Mouse (Mus musculus): ENCODE measurements at regions not wholly inside any gene's neighbourhood (a gene's known extent, or its start where the extent isn't known, plus 50 kb on each side); places are given as distances from the start of the nearest gene placed in this dataset.

DNA sequence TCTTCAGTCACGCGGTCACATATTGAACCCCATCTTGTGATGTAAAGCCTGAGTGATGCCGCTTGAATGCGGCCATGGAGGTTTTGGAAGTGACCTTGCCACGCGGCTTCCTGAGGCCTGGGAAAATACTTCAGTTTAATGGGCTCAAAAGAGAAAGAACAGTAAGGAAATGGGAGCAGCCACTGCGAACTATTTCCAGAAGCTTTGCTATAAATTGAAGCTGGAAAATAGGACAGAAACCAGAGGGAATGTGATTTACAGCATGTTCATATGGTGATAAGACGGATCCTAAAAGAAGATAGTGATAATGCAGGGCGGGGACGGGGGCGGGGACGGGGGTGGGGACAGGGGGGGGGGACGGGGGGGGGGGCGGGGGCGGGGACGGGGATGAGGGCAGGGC is 52.7 kb upstream of the Trpc4 start:
- peak; percentile 40 for DNase-seq (ENCODE audit: low read depth, low spot score)

DNA sequence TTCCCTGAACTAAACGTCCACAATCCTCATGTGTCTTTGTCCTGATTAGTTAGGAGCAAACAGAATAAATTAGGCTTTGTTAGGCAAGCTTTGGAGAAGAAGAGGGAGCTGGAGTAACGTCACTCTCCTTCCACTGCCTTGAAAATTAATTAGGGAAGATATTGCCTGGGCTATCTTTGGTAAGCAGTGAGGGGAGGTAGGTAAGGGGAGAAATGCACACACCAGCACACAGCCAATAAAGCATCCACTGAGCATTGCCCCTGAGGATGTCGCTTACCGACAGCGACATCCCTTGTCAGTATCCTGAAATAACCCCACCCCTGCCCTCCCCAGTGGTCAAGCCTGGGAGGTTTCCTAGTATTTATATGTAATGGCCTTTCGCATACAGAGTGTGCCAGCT is 72.2 kb upstream of the Trpc4 start:
- DNase-seq (ENCODE audit: low read depth, low spot score): no peak

DNA sequence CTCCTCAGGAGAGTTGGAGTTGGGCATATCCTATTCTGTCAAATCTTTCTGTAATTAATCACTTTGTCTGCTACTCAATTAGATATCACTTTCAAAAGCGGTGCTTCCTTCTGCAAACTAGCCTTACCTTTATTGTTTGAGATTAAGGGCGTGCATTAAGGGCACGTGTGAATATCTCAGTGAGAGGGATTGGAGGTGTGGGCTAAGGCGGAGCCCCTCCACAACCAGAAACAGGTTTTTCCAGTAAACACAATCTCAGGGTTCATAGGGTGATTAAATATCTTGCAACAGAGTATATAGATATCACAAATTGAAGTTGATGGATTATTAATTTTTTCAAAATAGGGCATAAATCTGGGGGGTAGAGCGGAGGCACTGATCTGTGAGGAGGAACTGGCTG is 79.4 kb upstream of the Trpc4 start:
- DNase-seq (ENCODE audit: low read depth, low spot score): no peak

DNA sequence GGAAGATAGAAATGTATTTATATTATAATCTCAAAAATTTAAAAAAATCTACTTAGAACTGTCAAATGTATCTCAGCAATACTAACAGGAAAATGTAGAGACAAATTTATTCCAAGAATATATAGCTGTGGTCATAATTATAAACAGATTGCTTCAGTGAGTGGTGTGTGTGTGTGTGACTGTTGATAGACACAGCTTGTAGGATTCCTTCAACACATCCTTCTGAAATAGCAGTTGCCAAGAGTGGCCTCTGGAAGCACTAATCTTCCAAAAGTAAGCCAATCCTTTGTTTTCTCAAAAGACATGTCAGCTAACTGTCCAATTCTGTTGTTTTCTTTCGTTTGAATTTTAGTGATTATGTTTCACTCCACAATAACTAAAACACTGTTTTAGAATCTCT is 95.2 kb upstream of the Trpc4 start:
- no peak for DNase-seq (ENCODE audit: low read depth, low spot score)

DNA sequence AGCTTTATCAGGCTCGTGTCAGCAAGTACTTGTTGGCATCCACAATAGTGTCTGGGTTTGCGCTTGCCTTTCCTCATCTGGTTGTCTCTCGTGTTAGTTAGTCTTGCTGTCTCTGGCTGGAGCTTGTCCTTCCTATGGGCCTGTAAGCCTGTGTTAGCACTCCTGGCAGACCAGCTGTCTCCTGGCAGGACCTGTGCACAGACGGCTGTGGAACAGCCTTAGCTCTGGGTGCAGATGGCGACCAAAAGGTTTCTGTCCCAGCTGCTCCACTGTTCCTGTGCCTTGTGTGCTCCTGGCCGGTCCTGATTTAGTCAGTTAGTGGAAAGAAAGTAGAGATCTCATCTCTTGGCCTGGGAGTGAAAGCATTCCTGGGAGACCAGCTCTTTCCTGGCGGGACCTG is 101.5 kb upstream of the Trpc4 start:
- no peak for DNase-seq (ENCODE audit: low read depth, low spot score)

DNA sequence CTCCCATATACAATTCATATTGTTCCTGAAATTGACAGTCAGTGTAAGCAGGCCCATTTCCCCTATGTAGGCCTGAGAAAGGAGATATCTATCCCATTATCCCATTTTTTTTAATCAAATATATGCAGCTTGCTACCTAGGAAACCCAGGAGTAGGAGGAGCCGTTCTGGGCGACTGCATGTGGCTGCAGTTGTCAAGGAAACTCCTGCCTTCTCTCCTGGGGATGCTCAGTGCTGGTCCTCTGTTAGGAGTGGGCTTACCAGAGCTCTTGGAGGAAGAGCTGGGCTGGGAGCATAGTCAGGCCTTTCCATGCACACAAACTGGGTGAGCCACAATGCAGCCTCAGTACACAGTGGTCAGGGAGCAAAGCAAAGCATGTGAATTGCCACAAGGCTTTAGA is 106.5 kb upstream of the Trpc4 start:
- DNase-seq (ENCODE audit: low read depth, low spot score): no peak

DNA sequence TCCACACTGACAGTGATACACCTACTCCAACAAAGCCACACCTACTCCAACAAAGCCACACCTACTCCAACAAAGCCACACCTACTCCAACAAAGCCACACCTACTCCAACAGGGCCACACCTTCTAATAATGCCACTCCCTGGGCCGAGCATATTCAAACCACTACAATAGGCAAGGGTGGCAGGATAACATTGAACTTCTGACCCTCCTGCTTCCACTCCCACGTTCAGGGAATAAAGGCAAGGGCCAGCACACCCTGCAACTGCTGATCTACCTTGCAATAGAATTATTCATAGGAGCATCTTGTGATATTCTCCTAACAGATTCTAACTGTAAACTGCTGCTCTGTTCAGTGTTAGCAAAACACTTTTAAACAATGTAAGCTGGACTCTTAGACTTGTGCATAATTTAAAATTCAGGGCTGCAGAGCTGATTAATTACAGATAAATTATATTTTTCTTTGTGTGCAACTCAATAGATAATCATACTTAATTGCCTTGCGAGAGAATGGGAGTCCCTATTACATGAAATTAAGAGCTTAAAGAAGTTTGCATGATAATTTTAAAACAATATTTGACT is 107.7 kb upstream of the Trpc4 start:
- DNase-seq (ENCODE audit: low read depth, low spot score): peak; percentile 46

DNA sequence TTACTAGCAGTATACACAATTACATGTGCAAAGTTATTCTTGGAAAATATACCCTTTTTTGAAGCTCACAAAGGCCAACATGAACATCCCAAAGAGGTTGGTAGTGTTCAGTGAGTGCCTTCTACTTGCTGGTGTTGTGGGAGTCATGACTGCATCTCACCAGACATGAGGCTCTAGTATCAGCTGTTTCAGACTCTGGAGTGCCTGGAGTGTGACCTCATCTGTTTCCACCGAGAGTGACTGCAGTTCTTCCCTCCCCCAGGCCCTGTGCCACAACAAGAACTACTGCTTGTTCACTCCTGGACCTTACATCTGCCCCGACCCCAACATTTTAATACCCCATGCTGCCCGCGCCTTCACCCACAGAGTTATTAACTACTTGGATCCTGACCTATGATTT is 128.5 kb upstream of the Trpc4 start:
- no peak for DNase-seq (ENCODE audit: low read depth, low spot score)

DNA sequence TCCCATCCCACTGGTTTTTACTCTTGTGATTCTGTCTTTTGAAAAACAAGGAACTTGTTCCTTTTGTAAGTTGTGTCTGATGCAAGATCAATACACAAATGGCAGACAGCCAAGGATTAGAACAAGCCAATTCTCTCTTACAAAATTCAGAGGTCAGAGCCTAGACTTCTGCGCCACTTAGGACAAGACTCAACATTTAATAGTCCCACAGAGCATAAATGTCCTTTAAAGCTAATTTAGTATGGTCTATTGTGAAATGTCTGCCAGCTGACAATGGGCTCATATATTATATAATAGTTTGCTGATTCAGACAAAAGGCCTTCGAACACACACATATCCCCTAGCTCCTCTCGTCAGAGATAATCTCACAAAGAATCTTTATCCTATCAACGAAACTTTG is 135.6 kb upstream of the Trpc4 start:
- no peak for DNase-seq (ENCODE audit: low read depth, low spot score)

DNA sequence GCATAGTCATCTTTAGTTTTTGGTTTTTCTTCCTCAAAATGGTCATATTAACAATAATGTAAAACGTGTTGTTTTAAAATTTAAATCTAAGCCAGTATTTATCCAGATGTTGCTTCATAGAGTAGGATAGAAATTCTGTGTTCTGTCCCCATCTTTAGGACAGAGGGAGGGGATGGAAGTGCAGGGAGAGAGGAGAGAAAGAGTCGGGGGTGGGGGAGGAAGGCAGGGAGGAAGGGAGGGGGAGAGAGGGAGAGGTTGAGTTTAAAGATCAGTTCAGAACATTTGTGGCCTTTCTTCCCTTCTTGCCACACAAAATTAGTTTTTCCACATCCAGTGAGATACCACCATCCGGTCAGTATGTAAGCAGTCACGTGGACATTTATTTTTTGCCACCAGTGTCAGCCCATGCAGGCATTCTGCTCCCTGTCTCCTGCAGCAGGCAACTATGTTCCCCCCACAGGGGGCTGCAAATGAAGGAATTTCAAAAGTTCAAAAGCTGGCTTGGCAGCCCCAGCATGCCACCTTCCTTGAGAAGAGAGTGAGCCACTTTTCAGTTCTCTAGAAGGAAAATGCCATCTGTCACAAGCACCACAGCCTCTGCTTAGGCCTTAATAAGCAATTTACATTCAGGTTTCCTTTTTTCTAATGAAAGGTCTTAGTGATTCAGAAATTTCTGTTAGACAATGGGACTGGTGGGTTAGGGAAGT is 137.7 kb upstream of the Trpc4 start:
- no peak for DNase-seq (ENCODE audit: low read depth, low spot score)

DNA sequence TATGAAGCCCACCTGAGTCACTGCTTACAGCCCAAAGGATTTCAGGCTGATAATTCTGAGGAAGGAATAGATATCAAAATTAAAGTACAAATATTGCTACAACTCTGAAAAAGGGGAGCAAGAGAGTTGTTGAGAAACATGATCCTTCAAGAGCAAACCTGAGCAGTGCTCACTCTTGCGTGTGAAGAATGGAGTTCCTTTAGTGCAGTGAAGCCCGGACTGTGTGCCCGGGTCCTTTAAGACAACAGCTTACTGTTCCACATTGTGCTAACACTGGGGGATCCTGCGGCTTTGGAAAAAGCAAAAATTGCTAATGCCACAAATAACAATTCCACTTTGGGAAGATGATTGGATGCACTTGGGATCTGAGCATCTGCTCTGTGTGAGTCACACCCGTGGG is 139.0 kb upstream of the Trpc4 start:
- DNase-seq (ENCODE audit: low read depth, low spot score): no peak

DNA sequence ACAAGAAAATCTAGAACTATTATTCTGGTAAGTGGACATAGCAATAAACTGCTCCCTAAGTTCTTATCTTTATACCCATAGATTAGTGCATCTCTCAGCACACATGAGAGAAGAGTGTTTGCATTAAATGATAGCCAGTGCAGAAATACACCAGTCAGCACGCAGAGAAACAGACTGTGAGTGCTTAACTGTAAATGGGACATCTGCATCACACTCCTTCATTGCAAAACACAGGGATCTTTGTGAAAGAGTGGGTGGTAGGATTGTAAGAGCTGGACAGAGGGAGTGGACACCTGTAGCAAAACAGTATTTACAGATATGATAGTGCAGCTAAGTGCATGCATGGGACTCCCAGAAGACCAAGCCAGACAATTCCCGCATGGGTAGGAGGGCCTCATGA is 144.8 kb upstream of the Trpc4 start:
- DNase-seq (ENCODE audit: low read depth, low spot score): no peak

DNA sequence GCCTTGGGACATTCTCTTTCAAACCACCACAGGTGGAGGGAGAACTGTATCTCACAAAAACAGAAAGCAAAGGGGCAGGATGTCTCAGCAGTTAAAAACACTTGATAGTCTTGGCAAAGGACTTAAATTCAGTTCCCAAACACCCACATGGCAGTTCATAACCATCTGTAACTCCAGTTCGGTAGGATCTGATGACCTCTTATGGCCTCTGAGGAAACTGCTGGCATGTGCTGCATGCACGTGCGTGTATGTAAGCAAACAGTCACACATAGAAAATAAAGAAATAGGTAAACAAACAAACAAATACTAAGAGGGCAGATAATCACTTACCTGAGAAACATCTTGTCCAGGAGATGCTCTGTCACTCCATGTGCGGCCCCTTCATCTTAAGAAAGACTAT is 129.4 kb upstream of the Ufm1 start:
- DNase-seq (ENCODE audit: low read depth, low spot score): no peak

DNA sequence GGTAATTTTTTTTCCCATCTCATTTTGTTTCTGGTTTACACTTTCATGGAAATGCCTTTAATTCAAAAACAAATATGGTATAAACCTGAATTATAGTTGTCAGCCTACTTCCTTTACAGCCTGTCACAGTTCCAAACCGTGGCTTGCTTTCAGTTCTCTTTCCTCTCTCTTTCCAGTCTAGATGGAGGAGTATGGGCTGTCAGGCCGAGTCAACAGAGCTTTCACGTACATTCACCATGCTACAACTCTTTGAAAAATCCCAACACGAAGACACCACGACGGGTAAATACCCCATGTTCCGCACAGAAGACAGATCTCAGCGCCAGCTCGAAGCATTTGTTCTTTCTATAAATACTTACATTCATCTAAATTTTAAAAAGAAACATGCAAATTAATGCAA is 125.2 kb upstream of the Ufm1 start:
- DNase-seq (ENCODE audit: low read depth, low spot score): no peak

DNA sequence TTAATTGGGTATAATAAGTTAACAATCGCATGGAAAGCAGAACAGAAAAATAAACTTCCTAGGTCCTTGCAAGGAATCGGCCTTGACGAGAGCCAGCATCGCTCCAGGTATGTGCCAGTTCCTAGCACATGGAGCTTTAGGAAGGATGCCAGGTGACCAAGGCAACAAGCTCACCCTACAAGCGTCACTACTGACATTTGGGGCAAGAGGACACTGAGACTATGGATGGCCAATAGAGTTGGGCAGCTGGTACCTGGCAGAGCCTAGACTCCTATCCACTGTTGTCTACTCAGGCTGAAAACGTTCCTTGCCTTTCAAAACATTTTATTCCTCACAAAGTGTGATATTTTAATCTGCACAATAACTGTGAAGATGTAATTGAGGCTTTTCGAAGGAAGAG is 124.6 kb upstream of the Ufm1 start:
- DNase-seq (ENCODE audit: low read depth, low spot score): no peak

DNA sequence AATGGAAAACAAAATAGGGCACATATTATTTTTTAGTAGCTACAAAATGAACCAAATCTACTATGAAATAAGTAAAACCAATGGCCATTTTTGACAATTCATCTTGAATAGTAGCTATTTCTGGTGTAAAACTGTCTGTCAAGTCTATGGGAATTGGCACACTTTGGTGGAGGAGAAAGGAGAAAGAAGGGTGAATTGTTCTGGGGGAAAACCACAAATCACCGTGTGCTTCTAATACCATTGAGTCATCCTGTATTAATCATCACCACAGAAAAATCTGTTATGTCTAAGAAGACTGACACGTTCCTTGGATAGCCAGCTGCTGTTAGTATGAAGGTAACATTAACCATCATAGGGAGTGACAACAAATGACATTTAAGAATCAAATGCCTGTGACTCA is 123.7 kb upstream of the Ufm1 start:
- no peak for DNase-seq (ENCODE audit: low read depth, low spot score)

DNA sequence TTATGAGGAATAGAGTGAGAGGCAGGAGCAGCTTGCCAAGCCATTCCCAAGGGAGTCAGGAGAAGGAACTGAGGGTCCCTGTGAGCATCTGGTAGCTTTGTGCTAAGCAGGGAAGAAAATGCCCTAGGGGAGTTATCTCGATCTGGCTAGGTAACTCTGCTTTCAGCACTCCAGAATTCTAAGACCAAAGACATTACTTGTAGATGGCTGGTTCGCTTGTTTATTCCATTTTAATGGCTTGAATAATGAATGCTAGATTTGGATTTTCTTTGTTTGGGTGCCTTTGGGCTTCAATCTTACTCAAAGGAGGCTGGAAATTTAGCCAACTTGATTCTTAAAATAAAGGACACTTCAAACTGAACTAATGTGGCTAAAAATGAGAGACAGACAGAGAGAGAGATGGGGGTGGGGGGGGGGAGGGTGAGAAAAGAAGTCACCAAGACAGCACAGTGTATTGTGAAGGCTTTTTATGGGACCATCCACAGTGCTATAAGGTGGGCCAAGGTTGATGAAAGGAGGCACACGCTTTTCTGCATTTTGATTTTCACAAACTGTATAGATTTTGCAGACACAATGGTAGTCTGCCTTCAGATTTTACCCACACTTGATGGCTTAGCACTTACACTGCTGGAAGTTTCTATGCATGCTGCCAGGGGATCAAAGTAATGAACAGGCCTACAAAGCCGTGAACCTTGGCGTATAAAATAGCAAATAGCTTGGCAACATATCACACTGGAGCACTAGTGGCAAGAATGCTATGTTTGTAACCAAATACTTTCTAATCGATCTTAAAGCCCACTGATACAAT is 121.3 kb upstream of the Ufm1 start:
- no peak for DNase-seq (ENCODE audit: low read depth, low spot score)

DNA sequence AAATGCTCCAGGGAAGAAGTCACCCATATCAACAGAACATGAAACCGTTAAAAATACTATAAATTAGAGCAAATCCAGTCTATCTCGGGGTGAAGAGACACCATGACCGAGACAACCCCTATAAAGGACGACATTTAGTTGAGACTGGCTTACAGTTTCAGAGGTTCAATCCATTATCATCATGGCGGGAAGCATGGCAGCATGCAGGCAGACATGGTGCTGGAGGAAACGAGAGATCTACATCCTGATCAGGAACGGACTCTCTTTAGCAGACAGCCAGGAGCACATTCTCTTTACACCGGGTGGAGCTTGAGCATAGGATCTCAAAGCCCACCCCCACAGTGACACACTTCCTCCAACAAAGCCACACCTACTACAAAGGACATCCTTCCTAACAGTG is 118.7 kb upstream of the Ufm1 start:
- no peak for DNase-seq (ENCODE audit: low read depth, low spot score)

DNA sequence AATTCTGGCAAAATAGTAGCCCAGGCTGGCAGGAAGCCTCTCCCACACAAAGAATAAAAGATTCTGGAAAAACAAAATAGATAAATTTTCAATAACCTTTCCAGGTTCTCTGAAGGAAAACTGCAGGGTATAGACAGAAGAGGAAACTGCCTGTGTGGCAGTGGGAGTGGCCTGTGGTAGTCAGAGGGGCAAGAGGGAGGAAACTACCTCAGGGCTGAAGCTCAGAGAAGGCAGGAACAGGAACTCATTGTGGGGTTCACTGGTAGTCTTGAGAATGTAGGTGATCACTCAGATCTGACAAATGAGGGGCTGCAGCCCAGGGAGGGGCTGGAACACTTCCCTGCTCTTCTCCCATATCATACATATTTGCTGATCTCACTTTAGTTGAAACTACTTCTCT is 118.0 kb upstream of the Ufm1 start:
- DNase-seq (ENCODE audit: low read depth, low spot score): no peak

DNA sequence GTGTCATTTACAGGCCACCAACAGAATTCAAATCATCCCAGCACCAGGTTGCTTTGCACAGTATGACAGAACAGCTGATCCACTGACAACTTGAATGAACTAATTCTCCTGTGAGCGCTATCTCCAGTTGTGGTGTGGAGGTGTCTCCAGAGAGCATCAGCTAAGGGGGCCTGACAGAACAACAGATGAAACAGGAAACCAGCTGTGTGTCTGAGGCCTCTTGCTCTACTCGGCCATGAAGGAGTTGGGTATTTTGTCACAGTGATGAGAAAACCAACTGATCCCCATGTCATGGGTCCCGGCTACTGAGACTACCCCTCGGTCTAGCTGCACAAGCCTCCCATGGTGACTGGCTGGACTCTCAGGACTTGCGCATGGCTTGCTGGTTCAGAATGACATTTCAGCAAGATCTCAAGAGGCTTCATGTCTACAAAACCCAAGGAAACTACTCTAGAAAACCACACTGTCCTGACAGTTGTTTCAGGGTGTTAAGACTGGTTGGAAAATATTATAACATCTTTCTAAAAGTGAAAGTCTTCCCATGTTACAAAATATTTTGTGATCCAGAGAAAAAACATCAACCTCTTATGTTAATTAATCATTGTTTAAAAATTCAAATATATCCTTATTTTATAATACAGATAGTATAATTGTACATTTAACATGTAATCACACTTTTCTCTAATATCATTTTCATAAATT is 113.9 kb upstream of the Ufm1 start:
- DNase-seq (ENCODE audit: low read depth, low spot score): no peak

DNA sequence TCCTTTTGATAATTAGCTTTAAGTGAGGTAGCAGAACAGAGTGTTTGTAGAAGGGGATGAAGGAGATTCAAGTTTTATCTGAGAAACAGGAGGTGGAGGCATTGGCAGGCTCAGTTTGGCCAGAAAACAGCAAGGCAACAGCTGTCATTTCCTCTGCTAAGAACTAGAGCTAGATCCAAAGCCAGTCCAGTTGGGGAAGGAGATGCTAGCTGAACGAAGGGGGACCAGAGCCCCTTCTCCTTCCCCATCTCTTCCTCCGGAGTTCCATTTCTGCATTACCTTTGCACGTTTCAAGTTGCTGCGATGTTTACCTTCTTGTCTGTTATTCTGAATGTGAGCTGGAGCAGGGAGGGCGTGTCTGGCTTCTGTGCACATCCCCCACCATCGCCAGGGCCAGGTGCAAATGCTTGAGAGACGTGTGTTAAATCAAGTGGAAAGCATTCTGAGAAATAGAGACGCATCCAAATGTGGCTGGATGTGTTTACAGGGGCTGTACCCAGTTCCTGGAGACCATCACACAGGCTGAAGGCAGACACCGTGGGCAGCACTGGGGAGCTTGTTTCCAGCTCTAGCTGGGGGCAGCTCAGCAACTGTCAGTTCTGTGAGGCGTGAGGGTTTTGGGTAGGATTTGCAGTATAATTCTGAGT is 111.4 kb upstream of the Ufm1 start:
- DNase-seq (ENCODE audit: low read depth, low spot score): peak; percentile 16

Data from ZHBTc4 (cell line).